Mouse (Mus musculus) bone marrow, adult 2 months (tissue): ENCODE measurements around the gene Zfp866. TPM values are rescaled to one million over a fixed set of nuclear protein-coding genes. Genes with fewer than 3 reads are reported as not detected.

ENCODE experiments used
- H3K27ac ChIP-seq: fragments of 200-500 bp; 2 replicates; pipeline ENCODE4 v1.5.1; 2012; ENCODE audit warnings: low read depth, mild to moderate bottlenecking, control low read depth, inconsistent platforms, low read length; ENCODE audit not compliant: control insufficient read depth, poor library complexity, insufficient read depth
- H3K4me1 ChIP-seq: fragments of 200-500 bp; 2 replicates; pipeline ENCODE4 v1.6.1; 2011; ENCODE audit warnings: low read length; ENCODE audit not compliant: control insufficient read depth, insufficient read depth
- H3K4me3 ChIP-seq: fragments of 200-500 bp; replicated peaks from 2 replicates; pipeline ENCODE3; 2011; ENCODE audit warnings: mild to moderate bottlenecking, low read depth, low read length, control low read depth; ENCODE audit not compliant: control insufficient read depth
- CTCF ChIP-seq: fragments of 200-500 bp; IDR thresholded peaks from 2 replicates; pipeline ENCODE4 v1.5.1; 2011; ENCODE audit warnings: low read length, control low read depth; ENCODE audit not compliant: control insufficient read depth, insufficient read depth
- POLR2A ChIP-seq: fragments of 200-500 bp; IDR thresholded peaks from 2 replicates; pipeline ENCODE4 v1.6.1; 2011; ENCODE audit warnings: low read depth, mild to moderate bottlenecking, control low read depth, low read length, borderline replicate concordance; ENCODE audit not compliant: control insufficient read depth
- WGBS: fragments of 180-500 bp; shearing (Covaris S2); methylation state at CpG from one replicate; pipeline ENCODE4 v1.1.7; 2018; 5-methylcytosine and 5-hydroxymethylcytosine counted together
- polyA plus RNA-seq: library from polyadenylated mRNA; stranded (reverse); fragments of >200 nt; gene quantifications from 2 replicates; pipeline ENCODE4 v1.2.4, GENCODE M21; 2011; ENCODE audit warnings: low replicate concordance; ENCODE audit not compliant: missing spikeins, insufficient read depth, insufficient read length

The Zfp866 gene
- polyA plus RNA-seq, 1 experiment = 13.5 TPM

DNA sequence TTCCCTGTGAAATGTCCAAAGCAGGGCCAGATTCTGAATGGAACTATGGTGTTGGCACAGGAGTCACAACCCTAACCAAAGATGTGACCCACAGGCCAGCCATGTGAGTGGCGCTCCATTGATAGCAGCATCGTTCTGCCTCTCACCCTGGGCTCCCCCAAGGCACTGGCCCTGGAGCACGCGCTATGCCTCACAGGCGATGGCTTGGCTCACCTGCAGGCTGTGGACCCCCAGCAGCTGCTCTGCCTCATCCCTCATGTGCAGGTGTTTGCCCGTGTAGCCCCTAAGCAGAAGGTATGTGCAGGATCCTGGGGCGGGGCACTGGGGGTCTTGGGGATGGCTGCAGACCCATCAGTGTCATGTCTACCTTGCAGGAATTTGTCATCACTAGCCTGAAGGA is 12.4 kb upstream of the Zfp866 start:
- H3K4me1 ChIP-seq = peaks cover 9% of the 10 kb centered on the region
- 94% methylated on average over 7 of the region's 7 CpGs for WGBS
- TF ChIP-seq POLR2A (no peak), CTCF (no peak)

GRCm38 (mm10) chr8:69802216-69802615 is 11.2 kb upstream of the Zfp866 start:
- H3K27ac ChIP-seq = no peak overlapping the region
- H3K4me3 ChIP-seq = no peak overlapping the region
- peaks cover 9% of the 10 kb centered on the region for H3K4me1 ChIP-seq
- TF ChIP-seq POLR2A = no peak
- no peak for TF ChIP-seq CTCF

More for the DNA sequence above, 12.4 kb upstream of the Zfp866 start:
- H3K27ac ChIP-seq = no peak overlapping the region
- H3K4me3 ChIP-seq = no peak overlapping the region

DNA sequence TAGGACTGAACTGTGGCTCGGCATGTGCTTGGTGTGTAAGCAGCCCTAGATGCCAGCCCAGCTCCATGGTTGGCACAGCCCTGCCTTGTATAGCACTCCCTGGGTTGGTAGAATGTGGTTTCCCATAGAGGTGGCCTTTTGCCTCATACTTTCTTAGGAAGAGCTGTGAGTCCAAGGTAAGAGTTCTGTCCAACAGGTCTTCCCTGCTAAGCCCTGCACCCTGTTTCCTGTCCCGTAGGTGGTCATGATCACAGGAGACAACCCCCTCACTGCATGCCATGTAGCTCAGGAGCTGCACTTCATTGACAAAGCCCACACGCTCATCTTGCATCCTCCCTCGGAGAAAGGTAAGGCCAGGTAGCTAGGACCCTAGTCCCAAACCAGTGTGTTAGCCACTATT is 10.8 kb upstream of the Zfp866 start:
- H3K27ac ChIP-seq = no peak overlapping the region
- TF ChIP-seq CTCF = no peak
- no peak for TF ChIP-seq POLR2A
- no peak overlapping the region for H3K4me3 ChIP-seq
- 86% methylated on average over 4 of the region's 4 CpGs for WGBS
- H3K4me1 ChIP-seq = peaks cover 6% of the 10 kb centered on the region

DNA sequence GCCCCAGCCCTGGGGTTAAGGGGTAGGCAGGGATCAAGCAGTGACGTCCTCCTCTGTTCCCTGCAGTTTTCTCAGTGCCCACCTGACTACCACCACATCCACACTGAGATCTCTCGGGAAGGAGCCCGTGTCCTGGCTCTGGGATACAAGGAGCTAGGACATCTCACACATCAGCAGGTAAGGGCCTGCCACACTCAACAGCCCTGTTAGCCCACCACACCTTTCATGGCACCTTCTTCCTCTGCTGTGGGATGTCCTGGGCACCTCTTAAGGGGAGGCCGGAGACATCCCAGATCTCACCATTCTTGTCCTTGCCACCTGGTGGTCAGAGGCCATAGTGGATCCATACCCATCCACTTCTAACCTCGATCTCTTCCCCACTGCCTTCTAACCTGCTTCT is 9.0 kb upstream of the Zfp866 start:
- WGBS = 93% methylated on average over 5 of the region's 5 CpGs
- no peaks in the 10 kb centered on the region for H3K4me1 ChIP-seq
- H3K4me3 ChIP-seq = no peak overlapping the region
- no peak overlapping the region for H3K27ac ChIP-seq
- no peak for TF ChIP-seq CTCF
- TF ChIP-seq POLR2A = no peak

GRCm38 (mm10) chr8:69799261-69799660 is 8.3 kb upstream of the Zfp866 start:
- H3K4me1 ChIP-seq = no peaks in the 10 kb centered on the region
- 92% methylated on average over 8 of the region's 8 CpGs for WGBS
- no peak overlapping the region for H3K27ac ChIP-seq
- no peak overlapping the region for H3K4me3 ChIP-seq
- TF ChIP-seq CTCF (no peak; the same call in 1 of the 2 replicates), POLR2A (no peak)

GRCm38 (mm10) chr8:69797661-69798060 is 6.7 kb upstream of the Zfp866 start:
- Histone ChIP-seq H3K27ac (no peak overlapping the region), H3K4me1 (no peaks in the 10 kb centered on the region), H3K4me3 (no peak overlapping the region)
- WGBS = 93% methylated on average over 10 of the region's 10 CpGs
- TF ChIP-seq POLR2A (no peak), CTCF (no peak)

DNA sequence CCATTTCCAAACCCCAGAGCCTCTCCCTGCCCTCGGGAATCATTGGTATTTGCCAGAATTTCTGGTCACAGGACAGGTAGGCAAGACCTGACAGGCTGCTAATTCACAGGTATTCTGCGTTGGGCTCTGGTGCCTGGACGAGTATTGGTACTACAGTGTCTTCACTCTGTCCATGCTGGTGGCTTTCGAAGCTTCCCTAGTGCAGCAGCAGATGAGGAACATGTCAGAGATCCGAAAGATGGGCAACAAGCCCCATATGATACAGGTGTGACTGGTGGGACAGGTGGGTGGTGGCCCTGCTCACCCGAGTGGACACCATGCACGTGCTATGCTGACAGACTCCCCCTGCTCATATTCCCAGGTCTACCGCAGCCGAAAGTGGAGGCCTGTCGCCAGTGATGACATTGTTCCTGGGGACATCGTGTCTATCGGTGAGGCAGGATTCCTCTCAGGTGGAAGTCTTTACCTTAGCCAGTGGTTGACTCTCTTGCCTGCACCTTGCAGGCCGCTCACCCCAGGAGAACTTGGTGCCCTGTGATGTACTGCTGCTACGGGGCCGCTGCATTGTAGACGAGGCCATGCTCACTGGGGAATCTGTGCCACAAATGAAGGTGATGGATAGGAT is 5.9 kb upstream of the Zfp866 start:
- TF ChIP-seq POLR2A = no peak
- TF ChIP-seq CTCF = no peak
- Histone ChIP-seq H3K4me1 (no peaks in the 10 kb centered on the region), H3K4me3 (no peak overlapping the region), H3K27ac (no peak overlapping the region)
- 94% methylated on average over 16 of the region's 16 CpGs for WGBS

- no peaks in the 10 kb centered on the region for H3K4me1 ChIP-seq
- H3K4me3 ChIP-seq = no peak overlapping the region
- TF ChIP-seq CTCF (no peak), POLR2A (no peak)
- no peak overlapping the region for H3K27ac ChIP-seq
- WGBS = 95% methylated on average over 6 of the region's 6 CpGs
These were observed 3.9 kb upstream of the Zfp866 start for GRCm38 (mm10) chr8:69794901-69795300.

- TF ChIP-seq CTCF = no peak
- TF ChIP-seq POLR2A = no peak
These were observed 3.1 kb upstream of the Zfp866 start for GRCm38 (mm10) chr8:69794096-69794495.

More at GRCm38 (mm10) chr8:69794096-69794495, 3.1 kb upstream of the Zfp866 start:
- no peak overlapping the region for H3K4me3 ChIP-seq
- WGBS = 91% methylated on average over 3 of the region's 3 CpGs
- no peaks in the 10 kb centered on the region; the same call in 1 of the 2 replicates for H3K4me1 ChIP-seq
- H3K27ac ChIP-seq = no peak overlapping the region
